Mouse (Mus musculus): Measurements from ENCODE around the gene Usp10.

DNA sequence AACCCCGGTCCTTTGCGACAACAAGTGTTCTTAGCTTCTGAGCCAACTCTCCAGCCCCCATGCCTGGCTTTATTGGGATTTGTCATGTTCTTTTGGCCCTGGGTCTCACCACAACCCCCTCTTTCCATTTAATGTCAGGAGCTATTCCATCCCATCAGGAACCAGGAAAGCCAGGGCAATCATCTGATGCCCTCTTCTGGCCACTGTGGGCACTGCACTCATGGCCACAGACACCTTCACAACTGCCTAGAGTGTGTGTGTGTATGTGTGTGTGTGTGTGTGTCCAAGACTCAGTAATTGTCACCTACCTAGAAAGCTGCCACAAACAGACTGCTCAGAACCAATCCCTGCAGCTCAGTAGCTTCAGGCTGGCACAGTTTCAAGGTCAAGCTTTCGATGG, 23.0 kb upstream of the Usp10 start:
- TF ChIP-seq CTCF (IDR thresholded peaks at IDR 0.05; ENCODE audit: insufficient read depth, low read depth, low read length) (0 out of 2 replicates have a peak, but pooled peaks have one; percentile 22), POLR2A (IDR thresholded peaks at IDR 0.05; ENCODE audit: insufficient read depth, low read depth, low read length) (no peak)
